Mouse (Mus musculus) lung, adult 2 months (tissue): Measurements from ENCODE around the gene A1cf.

Experiments
- CTCF ChIP-seq: fragments of 200-500 bp; IDR thresholded peaks from 2 replicates; pipeline ENCODE4 v1.5.1; 2011; ENCODE audit warnings: mild to moderate bottlenecking, low read length, control low read depth; ENCODE audit not compliant: insufficient read depth
- POLR2A ChIP-seq: fragments of 200-500 bp; IDR thresholded peaks from 2 replicates; pipeline ENCODE4 v1.6.1; 2011; ENCODE audit warnings: low read depth, mild to moderate bottlenecking, control low read depth, low read length, borderline replicate concordance; ENCODE audit errors: extremely low read depth

- TF ChIP-seq CTCF: no peak
- TF ChIP-seq POLR2A: no peak
These were observed 87.8 kb downstream of the A1cf start for GRCm38 (mm10) chr19:31956359-31956758.
